Mouse (Mus musculus) T-cell, adult 2 months (primary cell): ENCODE results near the gene Sigirr.

Source experiments
- DNase-seq: peaks from one replicate; pipeline ENCODE4 v3.0.0; 2022; ENCODE audit warnings: low spot score

The Sigirr gene

DNA sequence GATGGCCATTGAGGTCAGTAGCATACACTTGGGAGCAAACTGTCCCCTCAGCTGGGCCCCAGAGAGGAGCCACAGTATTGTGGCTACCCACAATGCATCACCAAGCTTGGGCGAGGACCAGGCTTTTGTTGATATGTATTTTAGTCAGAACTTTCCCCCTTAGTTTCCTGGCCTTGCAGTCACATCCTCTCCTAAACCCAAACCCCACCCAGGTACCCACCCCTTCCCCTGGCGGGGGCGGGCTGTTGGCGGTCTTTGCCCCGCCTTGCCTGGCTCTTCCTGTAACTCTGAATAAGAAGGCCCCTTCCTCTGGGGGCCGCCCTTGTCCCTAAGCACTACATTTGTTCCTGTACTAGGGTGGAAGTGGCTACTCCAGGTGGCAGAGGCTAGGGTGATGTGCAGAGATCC is 3.7 kb downstream of the Sigirr start:
- peak; percentile 94 for DNase-seq

DNA sequence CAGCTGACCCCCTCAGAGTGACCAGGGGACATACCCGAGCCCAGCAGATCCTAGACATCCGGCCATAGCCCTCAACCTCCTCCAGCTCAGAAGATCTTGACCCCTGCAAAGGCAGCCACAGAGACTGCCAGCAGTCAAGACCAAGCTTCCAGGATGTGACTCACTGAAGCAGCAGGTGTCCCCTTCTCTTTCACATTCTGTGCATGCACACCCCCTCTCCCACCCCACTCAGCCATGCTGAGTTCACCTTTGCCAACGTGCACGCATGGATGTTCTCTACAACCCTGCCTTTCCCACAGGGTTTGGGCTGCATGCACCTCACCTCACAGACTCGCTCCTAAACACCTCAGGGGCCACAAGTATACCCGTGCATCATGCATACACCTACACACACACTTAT is 4.4 kb downstream of the Sigirr start:
- DNase-seq: peak; percentile 48

DNA sequence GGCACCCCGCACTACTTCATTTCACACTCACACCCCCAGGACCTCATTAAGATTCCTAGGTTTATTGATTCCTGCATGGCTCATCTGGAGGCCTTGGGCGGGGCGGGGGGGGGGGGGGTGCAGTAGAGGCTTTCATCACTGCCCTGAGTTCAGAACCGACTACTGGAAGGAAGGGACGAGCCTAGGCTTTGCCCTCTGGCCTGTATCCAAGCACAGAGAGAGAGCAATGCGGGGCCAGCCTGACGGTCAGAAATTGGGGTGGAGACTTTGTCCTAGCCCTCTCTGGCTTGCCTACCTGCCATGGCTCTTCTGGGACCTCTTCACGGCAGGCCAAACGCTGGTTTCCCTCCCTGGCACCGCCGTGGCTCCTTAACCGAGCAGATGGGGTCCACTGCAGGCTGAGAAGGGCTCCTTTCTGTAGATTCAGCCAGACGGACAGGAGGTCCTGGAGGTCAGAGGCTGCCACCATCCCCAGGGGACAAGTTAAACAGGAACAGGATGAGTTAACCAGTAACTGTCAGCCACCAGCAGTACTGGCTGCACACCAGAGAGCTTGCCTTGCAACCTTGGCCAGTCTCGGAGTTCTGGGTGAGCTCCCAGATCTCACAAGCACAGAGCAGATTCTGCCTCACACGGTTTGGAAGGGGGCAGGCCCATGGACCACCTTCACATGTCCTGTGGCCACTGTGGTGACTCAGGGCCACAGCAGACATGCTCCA is 5.7 kb downstream of the Sigirr start:
- DNase-seq: no peak

DNA sequence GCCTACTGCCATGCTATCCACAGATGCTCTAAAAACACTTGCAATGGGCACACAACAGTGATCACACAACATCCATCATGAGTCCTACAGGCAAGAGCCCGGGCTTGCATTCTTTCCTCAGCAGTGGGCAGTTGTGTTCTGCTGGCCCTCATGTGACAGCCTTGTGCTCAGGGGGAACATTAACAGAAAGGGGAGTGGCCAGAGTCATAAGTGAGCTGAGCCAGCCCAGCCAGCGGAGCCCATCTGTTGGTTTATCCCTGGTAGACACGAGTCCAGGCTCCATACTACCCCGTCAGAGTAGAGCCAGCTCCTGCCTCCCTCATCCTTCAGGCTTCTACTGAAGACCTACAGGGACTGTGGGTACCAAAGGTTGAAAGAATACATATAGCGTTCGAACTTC is 6.4 kb downstream of the Sigirr start:
- DNase-seq: no peak

DNA sequence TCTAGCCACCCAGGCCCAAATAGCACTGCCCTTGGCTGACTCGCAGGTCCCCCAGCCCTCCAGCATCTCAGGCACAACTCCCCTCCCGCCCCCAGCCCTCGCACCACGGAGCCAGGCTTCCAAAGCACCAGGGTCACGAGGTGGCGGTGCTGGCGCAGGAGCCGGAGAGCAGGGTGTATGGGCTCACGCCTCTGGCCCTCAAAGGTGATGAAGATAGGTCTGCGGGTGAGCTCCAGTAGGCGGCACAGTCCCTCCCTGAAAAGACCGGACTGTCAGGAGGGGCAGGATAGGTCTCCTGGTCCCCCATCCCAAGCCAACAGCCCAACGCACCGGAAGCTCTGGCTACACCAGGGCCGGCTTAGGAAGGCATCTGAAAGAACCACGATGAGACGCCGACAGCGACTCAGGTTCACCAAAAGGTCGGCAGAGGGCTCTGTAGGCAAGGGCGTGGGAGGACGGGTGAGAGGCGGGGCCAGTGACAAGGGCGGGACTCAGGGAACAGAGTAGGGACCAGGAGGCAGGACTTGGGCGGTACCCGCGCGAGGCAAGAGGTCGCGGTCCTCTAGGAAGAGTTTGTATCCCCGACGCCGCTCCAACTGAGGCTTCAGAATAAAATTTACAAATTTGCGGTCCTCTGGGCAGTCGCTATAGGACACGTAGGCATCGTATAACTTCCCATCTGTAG is 8.2 kb downstream of the Sigirr start:
- DNase-seq: peak; percentile 83

DNA sequence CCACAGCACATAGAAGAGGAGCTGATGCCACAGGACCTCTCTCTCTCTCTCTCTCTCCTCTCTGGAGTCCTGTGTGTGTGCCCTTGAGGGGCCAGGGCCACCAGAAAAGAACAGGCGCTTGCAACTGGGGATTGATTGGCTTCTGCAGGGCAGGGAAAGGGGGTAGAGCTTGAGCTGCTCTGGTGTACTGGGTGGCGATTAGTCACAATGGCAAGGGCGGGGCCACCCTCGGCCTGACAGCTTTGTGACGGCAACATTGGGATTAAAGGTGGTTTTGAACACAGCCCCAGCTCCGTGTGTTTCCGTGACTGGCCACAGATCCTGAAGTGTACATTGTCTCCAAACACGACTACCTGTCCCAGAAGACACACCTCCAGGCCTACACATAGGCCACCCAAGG is 10.1 kb downstream of the Sigirr start:
- DNase-seq: no peak

DNA sequence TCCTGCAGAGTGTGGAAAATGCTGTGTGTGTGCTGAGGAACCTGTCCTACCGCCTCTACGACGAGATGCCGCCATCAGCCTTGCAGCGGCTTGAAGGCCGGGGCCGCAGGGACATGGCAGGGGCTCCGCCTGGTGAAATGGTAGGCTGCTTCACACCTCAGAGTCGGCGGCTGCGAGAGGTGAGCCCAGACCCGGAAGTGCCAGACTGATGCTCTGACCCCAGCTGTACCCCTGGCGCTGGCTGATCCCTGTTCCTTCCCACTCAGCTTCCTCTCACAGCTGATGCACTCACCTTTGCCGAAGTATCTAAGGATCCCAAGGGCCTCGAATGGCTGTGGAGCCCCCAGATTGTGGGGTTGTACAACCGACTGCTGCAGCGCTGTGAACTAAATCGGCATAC is 11.9 kb downstream of the Sigirr start:
- DNase-seq: peak; percentile 29

DNA sequence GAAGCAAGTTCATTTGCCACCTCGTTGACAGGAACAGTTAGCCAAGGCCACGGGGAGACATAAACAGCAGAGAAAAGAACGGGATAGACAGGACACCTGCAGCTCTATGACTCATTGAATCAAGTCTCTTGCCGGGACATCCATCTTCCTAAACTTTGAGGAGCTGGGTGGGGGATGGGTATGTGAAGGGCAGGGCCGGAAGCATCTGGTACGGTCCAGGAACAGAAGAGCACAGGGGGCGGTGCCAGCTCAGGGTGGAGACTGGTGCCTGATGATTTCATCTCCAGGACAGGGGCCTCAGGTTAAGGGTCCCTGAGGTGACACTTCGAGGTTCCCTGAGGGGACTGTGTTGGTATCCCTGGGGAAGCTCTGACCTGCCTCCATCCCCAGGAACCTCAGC is 12.5 kb downstream of the Sigirr start:
- DNase-seq: peak; percentile 44

DNA sequence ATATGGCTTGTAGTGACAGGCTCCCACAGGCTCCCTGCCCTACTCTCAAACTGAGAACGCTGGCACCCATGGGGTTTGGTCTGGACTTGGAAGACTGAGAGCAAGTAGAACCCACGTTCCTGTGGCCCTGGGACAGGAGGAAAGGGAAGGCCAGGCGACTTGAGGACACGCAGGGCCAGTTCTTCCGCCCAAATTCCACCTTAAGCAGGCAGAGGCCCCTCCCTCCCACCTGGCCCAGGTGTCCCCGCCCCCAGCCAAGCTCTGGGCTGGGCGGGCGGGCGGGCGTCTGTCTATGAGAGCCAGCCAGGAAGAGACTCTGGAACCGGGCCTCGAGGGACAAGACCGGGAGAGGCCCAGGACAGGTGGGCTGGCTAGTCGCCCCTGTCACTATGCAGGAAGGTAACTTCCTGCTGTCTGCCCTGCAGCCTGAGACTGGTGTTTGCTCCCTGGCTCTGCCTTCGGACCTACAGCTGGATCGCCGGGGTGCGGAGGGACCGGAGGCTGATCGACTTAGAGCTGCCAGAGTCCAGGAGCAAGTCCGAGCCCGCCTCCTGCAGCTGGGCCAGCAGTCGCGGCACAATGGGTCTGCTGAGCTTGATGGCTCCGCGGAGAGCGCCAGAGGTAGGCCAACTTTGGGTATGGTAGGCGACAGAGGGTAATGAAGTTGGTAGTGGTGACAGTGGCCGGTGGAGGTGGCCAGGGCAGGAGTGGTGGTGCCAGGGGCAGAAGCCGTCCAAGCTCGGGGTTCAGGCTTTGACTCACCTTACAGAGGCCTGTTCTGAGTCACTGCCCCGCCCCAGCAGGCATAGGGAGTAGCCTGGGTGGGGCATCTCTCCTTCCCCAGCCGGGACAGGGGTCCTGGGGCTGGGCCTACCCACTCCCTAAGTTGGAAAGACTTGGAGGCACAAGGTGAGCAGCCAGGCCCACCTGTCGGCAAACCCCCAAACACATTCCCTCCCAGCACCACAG is 20.6 kb downstream of the Sigirr start:
- DNase-seq: no peak

DNA sequence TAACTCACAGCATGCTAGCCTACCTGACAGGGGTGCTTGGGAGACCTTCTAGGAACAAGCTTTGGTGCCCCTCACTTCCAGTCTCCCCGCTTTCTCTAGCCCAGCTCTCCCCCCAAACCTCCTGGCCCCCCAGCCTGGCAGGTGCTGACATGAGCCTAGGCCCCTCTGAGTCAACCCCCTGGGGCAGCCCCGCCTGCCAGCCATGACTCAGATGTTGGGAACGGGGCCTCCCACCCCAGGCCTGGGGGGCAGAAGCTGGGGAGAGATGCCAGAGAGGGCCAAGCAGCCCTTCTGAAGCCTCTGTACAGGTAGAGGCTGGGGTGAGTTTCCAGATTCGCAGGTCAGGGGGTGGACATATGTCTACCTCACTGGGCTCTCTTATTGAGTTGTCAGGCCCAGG is 21.5 kb downstream of the Sigirr start:
- DNase-seq: no peak

DNA sequence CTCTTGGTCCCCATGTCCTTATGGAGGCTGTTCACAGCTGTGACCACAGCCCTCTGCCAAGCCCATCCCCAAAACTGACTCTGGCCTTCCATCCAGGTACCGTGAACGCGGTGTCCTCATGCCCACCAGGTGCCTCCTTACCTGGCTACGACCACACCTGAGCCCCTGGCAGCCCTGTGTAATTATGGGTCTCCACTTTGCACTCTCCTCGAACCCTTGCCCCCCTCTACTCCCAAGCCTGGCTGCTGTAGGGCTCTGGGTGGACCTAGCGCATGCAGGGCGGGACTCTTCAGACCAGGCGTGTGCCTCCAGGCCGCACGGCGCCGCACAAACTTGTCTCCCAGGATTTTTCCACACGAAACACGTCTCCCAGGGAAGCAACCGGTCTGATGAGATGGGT is 22.5 kb downstream of the Sigirr start, which contains the start of gene Pkp3:
TSS of gene Pkp3 (plus strand) at position 378 of the 400 bp plus-strand sequence.
- DNase-seq: no peak

DNA sequence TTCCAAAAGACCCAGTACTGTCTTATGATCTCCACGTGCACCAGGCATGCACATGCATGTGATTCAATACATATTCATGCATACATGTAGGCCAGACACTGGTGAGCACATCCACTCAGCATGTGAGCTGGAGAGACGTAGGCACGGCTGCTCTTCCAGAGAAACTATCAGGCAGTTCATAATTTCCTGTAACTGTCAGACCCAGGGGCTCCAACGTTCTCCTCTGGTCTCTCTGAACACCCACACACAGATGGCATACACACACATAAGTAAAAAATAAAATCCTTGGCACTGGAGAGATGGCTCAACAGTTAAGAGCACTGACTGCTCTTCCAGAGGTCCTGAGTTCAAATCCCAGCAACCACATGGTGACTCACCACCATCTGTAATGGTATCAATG is 26.6 kb downstream of the Sigirr start:
- DNase-seq: no peak

DNA sequence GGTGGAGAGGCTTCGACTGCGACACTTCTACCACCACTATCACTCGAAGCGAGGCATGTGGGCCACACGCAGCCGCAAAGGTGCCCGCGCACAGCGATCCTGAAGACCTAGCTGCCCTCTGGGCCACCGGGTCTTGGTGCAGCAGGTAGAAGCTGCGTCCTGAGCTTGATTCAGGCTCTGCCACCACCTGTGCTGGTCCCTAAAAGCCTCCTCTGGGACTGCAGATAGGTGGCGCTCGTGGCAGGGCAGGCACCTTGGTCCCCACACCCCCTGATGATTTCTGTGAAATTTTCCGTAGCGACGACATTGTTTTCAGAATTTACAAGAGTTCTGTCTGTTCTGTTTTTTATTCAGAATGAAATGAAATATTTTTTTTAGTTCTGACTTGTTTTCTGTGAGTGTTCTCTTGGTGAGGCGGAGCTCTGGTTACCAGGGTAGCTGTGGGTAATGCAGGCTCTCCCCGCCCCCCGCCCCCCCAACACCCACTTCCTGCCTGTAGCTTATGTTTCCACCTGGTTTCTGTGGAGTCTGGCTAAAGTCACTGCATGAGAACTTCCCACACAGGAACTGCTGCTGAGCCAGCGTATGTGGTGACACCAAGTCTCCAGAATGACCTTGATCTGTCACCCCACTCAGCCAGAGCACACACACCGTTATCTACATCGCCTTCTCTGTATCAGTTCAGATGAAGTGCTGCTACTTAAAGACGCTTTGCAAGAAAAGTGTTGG is 28.2 kb downstream of the Sigirr start:
- peak; percentile 77 for DNase-seq

DNA sequence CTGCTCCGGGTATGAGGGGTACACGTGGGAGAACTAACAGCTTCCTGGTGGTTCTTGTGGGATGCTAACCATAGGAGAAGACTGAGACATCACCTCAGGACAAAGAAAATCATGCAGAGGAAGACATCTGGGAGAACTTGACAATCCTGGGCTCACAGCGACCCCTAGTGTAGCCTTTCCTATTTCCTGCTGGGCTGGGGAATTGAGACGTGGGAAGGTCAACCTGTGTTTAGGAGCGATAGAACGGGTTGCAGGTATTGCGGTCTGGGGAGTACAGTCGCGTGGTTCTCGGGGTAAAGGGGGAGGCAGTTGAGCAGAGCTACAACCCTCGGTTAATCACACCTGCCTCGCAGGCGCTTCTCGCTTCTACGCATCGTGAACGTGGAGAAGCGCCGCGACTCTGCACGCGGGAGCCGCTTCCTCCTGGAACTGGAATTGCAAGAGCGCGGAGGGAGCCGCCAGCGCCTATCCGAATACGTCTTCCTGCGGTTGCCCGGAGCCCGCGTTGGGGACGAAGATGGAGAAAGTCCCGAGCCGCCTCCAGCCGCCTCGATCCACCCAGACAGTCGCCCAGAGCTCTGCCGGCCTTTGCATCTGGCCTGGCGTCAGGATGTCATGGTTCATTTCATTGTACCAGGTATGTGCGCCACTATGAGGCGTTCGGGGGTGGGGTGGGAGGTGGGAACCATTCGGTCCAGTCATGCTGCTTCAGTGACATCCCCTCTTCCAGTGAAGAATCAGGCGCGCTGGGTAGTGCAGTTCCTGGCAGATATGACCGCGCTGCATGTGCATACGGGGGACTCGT is 30.1 kb downstream of the Sigirr start:
- peak; percentile 53 for DNase-seq

DNA sequence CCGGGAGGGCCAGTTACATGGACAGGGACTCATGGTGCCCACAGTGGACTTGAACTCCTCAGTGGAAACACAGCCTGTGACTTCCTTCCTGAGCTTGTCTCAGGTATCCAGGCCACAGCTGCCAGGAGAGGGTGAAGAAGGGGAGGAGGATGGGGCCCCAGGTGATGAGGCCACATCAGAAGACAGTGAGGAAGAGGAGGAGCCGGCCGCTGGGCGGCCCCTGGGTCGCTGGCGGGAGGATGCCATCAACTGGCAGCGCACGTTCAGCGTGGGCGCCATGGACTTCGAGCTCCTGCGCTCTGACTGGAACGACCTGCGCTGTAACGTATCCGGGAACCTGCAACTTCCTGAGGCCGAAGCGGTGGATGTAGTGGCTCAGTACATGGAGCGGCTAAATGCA is 32.0 kb downstream of the Sigirr start:
- DNase-seq: no peak

DNA sequence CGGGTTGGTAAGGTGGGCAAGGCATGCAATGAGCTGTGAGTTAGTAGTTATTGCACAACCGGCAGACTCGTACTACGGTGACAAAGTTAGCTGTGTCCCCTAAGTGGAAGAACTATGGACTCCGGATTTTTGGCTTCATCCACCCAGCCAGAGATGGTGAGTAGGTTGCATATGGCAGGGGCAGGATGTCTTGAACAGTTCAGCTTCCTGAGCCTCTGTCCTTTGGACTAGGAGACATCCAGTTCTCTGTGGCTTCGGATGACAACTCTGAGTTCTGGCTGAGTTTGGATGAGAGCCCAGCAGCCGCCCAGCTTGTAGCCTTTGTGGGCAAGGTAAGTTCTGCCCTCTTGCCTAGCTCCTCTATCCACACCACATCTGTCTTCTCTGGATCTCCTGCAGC is 35.8 kb downstream of the Sigirr start:
- DNase-seq: no peak

DNA sequence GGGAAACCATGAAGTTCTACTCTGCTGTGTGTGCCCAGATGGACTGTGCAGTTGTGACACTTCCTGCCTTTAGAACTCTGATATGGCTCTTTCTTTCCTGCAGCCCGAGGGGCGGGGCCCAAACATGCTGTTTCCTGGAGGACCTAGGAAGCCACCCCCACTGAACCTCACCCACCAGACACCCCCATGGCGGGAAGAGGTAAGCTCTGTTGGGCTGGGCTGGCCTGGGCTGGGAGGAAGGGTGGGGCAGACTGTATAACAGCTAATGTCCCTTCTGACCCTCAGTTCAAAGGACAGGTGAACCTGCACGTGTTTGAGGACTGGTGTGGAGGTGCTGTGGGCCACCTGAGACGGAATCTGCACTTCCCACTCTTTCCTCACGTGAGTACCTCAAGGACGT is 36.2 kb downstream of the Sigirr start:
- DNase-seq: peak; percentile 45

DNA sequence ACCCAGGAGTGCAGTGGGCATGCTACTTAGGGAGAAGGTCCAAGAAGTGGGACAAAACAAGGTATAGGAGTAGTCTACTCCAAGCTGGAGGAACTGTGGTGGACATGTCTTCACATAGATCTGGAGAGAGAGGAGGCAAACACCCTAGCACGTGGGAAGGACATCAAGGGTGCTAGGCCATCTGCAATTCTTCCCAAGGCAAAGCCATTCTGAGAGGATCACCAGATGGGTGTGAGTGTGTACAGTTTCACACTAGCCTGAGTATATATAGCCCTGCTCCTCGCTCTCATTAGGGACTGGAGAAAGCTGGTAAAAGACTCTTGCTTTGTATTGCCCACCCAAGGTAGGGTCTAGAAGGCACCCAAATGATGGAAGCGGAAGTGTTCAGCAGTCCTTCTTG is 37.0 kb downstream of the Sigirr start:
- no peak for DNase-seq

DNA sequence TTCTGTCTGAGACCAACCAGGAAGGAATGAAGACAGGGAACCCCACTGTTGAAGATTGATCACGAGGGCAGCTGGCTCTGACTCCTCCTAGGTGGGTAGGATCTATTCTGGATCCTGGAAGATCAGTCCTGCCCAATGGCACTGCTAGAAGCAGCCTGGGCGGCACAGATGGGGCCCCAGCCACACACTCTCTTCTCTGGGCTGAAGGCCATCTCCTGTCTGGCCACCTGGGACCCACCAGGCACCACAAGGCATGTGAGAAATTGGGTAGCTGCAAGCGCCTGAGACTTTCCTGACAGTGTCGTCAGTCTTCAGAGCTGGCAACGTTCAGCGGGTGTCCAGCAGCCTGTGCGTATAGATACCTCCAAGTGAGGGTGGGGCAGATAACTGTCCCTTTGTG is 37.8 kb downstream of the Sigirr start:
- DNase-seq: no peak

DNA sequence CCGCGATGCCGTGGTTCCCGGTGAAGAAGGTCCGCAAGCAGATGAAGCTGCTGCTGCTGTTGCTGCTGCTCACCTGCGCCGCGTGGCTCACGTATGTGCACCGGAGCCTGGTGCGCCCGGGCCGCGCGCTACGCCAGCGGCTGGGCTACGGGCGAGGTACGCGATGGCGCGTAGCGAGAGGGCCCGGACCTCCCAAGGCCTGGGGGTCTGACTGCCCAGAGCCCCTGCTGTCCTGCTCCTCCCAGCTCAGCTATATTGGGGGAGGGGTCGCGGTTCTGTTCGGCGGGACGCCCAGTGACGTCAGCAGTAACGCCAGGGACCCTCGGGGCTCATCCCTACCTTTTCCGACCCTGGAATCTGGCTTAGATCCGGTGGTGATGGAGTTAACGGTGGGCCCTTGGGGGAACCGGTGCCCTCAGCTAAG is 39.1 kb downstream of the Sigirr start:
- no peak for DNase-seq
